Mouse (Mus musculus): ENCODE measurements around the gene Dlgap1. TPM values are rescaled to one million over a fixed set of nuclear protein-coding genes. Genes with fewer than 3 reads are reported as not detected.

The Dlgap1 gene
- polyA plus RNA-seq, 1 experiment from 2014 or later: 11.6 TPM

DNA sequence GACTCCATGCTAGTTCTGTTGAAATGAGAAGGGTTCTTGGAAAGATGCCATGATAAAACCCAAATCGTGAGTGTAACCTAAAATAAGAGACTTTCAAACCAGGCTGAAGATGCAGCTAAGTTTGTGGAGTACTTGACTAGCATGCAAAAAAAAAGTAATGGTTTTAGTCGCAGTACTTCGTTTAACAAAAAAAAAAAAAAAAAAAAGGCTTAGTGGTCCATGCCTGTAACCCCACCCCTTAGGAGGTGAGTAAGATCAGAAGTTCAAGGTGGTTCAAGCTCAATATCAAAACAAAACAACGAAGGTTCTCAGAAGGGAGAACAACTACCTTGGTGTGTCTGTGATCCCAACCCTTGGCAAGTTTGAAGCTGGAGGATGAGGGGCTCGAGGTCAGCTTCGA lies 782.8 kb downstream of the Dlgap1 start:
- 59% methylated on average over 6 of the region's 6 CpGs for WGBS
- no peaks in the 10 kb centered on the region for H3K27me3 ChIP-seq (replicated peaks; ENCODE audit: control insufficient read depth, insufficient read depth, low read length)
- no peak for DNase-seq (ENCODE audit: low spot score)
- H3K27ac ChIP-seq (ENCODE audit: low read depth, low read length): no peak overlapping the region
- H3K36me3 ChIP-seq (ENCODE audit: control insufficient read depth, insufficient read depth, low read length): no peaks in the 10 kb centered on the region
- H3K9ac ChIP-seq (ENCODE audit: low read length): peak overlapping the region; percentile 54; the same call in 1 of the 2 replicates
- H3K4me3 ChIP-seq (ENCODE audit: low read depth, low read length): peak overlapping the region; percentile 26; the same call in 1 of the 2 replicates
- H3K4me1 ChIP-seq (ENCODE audit: control insufficient read depth, insufficient read depth, low read length): peaks cover 21% of the 10 kb centered on the region
- H3K4me2 ChIP-seq (ENCODE audit: low read length): peak overlapping the region; percentile 47
- no peak for ATAC-seq
- H3K9me3 ChIP-seq (replicated peaks; ENCODE audit: control insufficient read depth, low read length): no peaks in the 10 kb centered on the region

DNA sequence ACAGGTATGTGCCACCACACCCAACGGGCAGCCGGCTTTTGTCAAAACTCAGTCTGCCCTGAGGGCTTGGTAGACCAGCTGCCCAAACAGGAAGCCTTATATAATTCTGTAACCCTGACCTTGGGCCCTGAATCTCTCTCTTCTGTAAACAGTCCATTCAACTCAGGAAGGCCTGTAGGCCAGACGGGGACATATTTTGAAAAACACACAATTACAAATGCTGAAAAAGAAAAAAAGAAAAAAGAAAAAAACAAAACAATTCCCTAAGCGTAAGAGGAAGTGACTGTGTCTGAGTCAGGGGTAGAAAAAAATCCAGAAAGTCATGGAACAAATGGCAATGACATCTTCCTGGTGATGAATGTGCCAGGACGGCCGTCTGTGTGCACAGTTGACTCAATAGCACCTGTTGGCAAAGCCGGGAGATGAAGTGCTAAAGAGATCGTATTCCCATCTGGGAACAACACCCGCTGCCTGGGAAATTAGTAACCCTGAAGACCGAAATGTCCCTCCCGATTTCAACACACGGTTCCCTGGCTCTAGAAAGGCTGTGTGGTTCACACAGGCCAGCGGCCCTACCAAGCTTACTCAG lies 784.7 kb downstream of the Dlgap1 start:
- Histone ChIP-seq H3K9me3 (replicated peaks; ENCODE audit: control insufficient read depth, low read length) (no peaks in the 10 kb centered on the region), H3K27me3 (replicated peaks; ENCODE audit: control insufficient read depth, insufficient read depth, low read length) (no peaks in the 10 kb centered on the region), H3K4me3 (ENCODE audit: low read depth, low read length) (no peak overlapping the region), H3K4me2 (ENCODE audit: low read length) (no peak overlapping the region), H3K4me1 (ENCODE audit: control insufficient read depth, insufficient read depth, low read length) (peaks cover 7% of the 10 kb centered on the region), H3K27ac (ENCODE audit: low read depth, low read length) (no peak overlapping the region), H3K36me3 (ENCODE audit: control insufficient read depth, insufficient read depth, low read length) (no peaks in the 10 kb centered on the region), H3K9ac (ENCODE audit: low read length) (no peak overlapping the region)
- 81% methylated on average over 13 of the region's 13 CpGs for WGBS
- no peak for ATAC-seq
- no peak for DNase-seq (ENCODE audit: low spot score)

DNA sequence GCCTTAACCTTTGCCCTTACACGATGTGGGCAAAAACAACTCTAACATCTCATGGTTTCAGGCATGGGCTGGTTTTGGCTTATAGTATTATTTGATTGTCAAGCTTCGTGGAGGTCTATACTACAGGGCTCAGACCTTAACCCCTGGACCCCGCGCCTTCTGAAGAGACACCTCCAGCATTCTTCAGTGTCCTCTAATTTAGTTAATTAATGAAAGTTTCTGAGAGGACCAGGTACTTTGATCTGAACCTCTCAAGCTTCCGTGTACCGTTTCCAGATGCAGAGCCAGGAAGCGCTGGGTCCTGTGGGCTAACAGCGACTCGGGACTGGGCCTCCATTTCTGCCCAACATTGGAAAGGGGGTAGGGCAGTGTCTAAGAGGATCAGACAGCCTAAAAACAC lies 785.2 kb downstream of the Dlgap1 start:
- H3K9ac ChIP-seq (ENCODE audit: low read length): no peak overlapping the region
- no peak overlapping the region for H3K27ac ChIP-seq (ENCODE audit: low read depth, low read length)
- WGBS: 84% methylated on average over 9 of the region's 9 CpGs
- H3K9me3 ChIP-seq (replicated peaks; ENCODE audit: control insufficient read depth, low read length): no peaks in the 10 kb centered on the region
- H3K4me3 ChIP-seq (ENCODE audit: low read depth, low read length): no peak overlapping the region
- H3K36me3 ChIP-seq (ENCODE audit: control insufficient read depth, insufficient read depth, low read length): no peaks in the 10 kb centered on the region
- H3K4me1 ChIP-seq (ENCODE audit: control insufficient read depth, insufficient read depth, low read length): peaks cover 7% of the 10 kb centered on the region
- DNase-seq (ENCODE audit: low spot score) (no peak), ATAC-seq (no peak)
- no peak overlapping the region for H3K4me2 ChIP-seq (ENCODE audit: low read length)
- no peaks in the 10 kb centered on the region for H3K27me3 ChIP-seq (replicated peaks; ENCODE audit: control insufficient read depth, insufficient read depth, low read length)

DNA sequence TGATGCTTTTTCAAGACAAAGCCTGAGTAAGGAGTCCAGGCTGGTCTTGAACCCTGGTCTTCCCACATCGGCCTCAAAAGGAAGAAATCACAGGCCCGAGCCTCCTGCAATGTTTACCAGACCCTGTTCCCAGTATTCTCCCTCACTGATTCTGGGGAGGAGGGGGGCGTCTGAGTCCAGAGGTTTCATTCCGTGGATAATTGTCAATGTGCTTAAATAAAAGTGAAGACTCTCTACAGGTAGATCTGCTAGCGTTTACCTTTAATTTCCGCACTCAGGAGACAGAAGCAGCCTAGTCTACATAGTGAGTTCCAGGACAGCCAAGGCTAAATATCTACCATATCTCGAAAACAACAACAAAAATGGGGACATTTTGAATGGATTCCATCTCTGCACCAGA lies 785.8 kb downstream of the Dlgap1 start:
- WGBS: 51% methylated on average over 7 of the region's 7 CpGs
- ATAC-seq (no peak), DNase-seq (ENCODE audit: low spot score) (no peak)
- H3K4me1 ChIP-seq (ENCODE audit: control insufficient read depth, insufficient read depth, low read length): peaks cover 7% of the 10 kb centered on the region
- no peak overlapping the region for H3K9ac ChIP-seq (ENCODE audit: low read length)
- no peaks in the 10 kb centered on the region for H3K9me3 ChIP-seq (replicated peaks; ENCODE audit: control insufficient read depth, low read length)
- no peaks in the 10 kb centered on the region for H3K27me3 ChIP-seq (replicated peaks; ENCODE audit: control insufficient read depth, insufficient read depth, low read length)
- H3K4me2 ChIP-seq (ENCODE audit: low read length): peak overlapping the region; percentile 57
- H3K27ac ChIP-seq (ENCODE audit: low read depth, low read length): no peak overlapping the region
- no peak overlapping the region for H3K4me3 ChIP-seq (ENCODE audit: low read depth, low read length)
- H3K36me3 ChIP-seq (ENCODE audit: control insufficient read depth, insufficient read depth, low read length): no peaks in the 10 kb centered on the region

DNA sequence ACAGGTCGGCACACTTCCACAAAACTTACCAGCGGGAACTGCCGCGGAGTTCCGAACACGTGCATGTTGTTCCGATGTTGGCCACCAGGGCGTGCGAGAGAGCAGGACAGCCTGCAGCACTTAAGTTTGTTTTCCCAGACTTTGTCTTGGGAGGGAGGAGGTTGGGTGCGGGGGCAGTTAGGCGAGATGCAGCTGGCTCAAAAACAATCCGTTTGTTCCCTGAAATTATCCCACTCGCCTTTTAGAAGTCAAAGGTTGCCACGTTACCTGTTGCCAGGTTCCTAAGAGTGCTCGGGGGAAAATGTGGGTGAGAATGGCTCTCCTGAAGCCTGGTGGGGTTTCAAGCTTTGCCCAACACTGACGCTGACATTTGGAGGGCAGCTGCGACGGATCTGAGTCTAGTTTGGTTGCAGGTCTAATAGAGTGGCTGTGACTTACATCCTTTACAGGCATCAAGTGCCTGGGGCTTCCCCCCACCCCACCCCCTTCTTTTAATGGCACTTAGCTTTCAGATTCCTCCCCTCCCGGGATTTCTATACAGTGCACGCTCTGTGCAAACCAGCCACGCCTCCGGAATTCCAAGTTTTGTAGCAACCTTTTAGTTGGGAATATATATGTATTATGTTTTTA lies 786.3 kb downstream of the Dlgap1 start:
- 0 out of 2 replicates have a peak overlapping the region, but pooled peaks have one; percentile 17 for H3K27ac ChIP-seq (ENCODE audit: low read depth, low read length)
- peak overlapping the region; percentile 23 for H3K4me3 ChIP-seq (ENCODE audit: low read depth, low read length)
- no peaks in the 10 kb centered on the region for H3K9me3 ChIP-seq (replicated peaks; ENCODE audit: control insufficient read depth, low read length)
- no peaks in the 10 kb centered on the region for H3K36me3 ChIP-seq (ENCODE audit: control insufficient read depth, insufficient read depth, low read length)
- no peaks in the 10 kb centered on the region for H3K27me3 ChIP-seq (replicated peaks; ENCODE audit: control insufficient read depth, insufficient read depth, low read length)
- H3K4me1 ChIP-seq (ENCODE audit: control insufficient read depth, insufficient read depth, low read length): peaks cover 7% of the 10 kb centered on the region
- peak; percentile 76 for ATAC-seq
- under 1% methylated on average over 22 of the region's 22 CpGs for WGBS
- peak overlapping the region; percentile 45 for H3K9ac ChIP-seq (ENCODE audit: low read length)
- H3K4me2 ChIP-seq (ENCODE audit: low read length): peak overlapping the region; percentile 57
- DNase-seq (ENCODE audit: low spot score): peak; percentile 87

DNA sequence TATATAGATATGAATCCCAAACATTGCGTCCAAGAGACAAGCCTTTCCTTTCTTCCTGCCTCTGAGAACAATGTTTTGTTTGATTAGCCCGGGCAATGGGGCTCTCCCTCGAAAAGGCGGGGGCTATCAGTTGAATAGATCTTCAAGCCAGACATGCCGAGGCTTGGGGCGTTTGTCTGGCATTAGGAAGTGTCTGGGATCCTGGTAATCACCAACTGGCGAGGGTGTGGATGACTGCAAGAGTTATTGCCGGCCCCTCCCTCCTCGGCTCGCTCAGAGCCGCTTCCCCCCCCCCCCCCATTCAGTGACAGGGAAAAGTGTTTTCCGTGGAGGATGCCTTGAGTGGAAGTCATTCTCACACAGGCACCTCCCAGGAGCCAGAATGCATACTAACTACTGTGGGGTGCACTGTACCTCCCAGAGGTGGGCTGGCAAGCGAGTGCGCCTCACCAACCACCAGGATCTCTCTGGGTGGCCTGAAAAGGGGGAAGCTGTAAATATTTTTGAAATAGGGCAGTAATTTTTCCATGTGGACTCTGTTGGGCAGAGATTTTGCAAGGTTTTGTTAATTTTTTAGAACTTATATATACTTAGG lies 786.9 kb downstream of the Dlgap1 start:
- Histone ChIP-seq H3K27me3 (replicated peaks; ENCODE audit: control insufficient read depth, insufficient read depth, low read length) (no peaks in the 10 kb centered on the region), H3K9ac (ENCODE audit: low read length) (peak overlapping the region; percentile 45), H3K9me3 (replicated peaks; ENCODE audit: control insufficient read depth, low read length) (no peaks in the 10 kb centered on the region), H3K4me1 (ENCODE audit: control insufficient read depth, insufficient read depth, low read length) (peaks cover 7% of the 10 kb centered on the region), H3K4me3 (ENCODE audit: low read depth, low read length) (peak overlapping the region; percentile 23), H3K27ac (ENCODE audit: low read depth, low read length) (no peak overlapping the region), H3K36me3 (ENCODE audit: control insufficient read depth, insufficient read depth, low read length) (no peaks in the 10 kb centered on the region), H3K4me2 (ENCODE audit: low read length) (peak overlapping the region; percentile 57)
- WGBS: 3% methylated on average over 12 of the region's 14 CpGs
- DNase-seq (ENCODE audit: low spot score): peak; percentile 51
- ATAC-seq: peak; percentile 54

DNA sequence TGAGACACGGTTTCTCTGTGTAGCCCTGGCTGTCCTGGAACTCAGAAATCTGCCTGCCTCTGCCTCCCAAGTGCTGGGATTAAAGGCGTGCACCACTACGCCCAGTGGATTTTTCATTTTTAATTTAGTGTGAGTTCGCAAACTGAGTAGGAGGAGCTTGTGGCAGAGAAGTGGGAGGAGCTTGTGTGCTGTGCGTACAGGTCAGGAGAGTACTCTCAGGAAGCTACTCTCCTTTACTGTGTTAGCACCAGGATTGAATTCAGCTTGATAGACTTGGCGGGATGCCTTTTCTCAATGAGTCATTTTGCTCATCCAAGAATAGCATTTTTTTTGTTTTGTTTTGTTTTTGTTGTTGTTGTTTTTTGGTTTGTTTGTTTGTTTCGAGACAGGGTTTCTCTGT lies 793.1 kb downstream of the Dlgap1 start:
- 93% methylated on average over 7 of the region's 7 CpGs for WGBS
- no peak overlapping the region for H3K9ac ChIP-seq (ENCODE audit: low read length)
- H3K4me1 ChIP-seq (ENCODE audit: control insufficient read depth, insufficient read depth, low read length): no peaks in the 10 kb centered on the region
- no peak overlapping the region for H3K27ac ChIP-seq (ENCODE audit: low read depth, low read length)
- DNase-seq (ENCODE audit: low spot score) (no peak), ATAC-seq (no peak)
- H3K4me3 ChIP-seq (ENCODE audit: low read depth, low read length): no peak overlapping the region
- H3K9me3 ChIP-seq (replicated peaks; ENCODE audit: control insufficient read depth, low read length): no peaks in the 10 kb centered on the region
- H3K36me3 ChIP-seq (ENCODE audit: control insufficient read depth, insufficient read depth, low read length): no peaks in the 10 kb centered on the region
- no peaks in the 10 kb centered on the region for H3K27me3 ChIP-seq (replicated peaks; ENCODE audit: control insufficient read depth, insufficient read depth, low read length)
- H3K4me2 ChIP-seq (ENCODE audit: low read length): no peak overlapping the region

DNA sequence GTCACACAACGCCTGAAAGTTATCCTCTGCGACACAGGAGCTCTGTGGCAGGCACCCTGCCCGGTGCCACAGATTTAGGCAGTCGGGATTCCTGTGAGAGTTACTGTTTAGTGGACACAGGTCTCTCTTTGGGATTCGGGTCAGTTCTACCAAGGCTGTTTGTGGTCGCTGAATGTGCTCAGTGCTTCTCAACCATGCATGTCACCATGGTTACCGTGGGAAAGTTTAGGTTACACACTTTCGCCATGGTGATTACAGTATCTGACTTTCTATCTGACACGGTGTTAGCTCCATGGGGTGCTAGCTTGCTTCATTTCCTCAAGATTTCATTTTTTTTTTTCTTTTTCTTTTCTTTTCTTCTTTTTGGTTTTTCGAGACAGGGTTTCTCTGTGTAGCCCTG lies 793.8 kb downstream of the Dlgap1 start:
- Histone ChIP-seq H3K27me3 (replicated peaks; ENCODE audit: control insufficient read depth, insufficient read depth, low read length) (no peaks in the 10 kb centered on the region), H3K36me3 (ENCODE audit: control insufficient read depth, insufficient read depth, low read length) (no peaks in the 10 kb centered on the region), H3K9ac (ENCODE audit: low read length) (no peak overlapping the region), H3K4me3 (ENCODE audit: low read depth, low read length) (no peak overlapping the region), H3K27ac (ENCODE audit: low read depth, low read length) (no peak overlapping the region), H3K4me1 (ENCODE audit: control insufficient read depth, insufficient read depth, low read length) (no peaks in the 10 kb centered on the region), H3K4me2 (ENCODE audit: low read length) (no peak overlapping the region), H3K9me3 (replicated peaks; ENCODE audit: control insufficient read depth, low read length) (no peaks in the 10 kb centered on the region)
- WGBS: 90% methylated on average over 10 of the region's 10 CpGs
- DNase-seq (ENCODE audit: low spot score) (no peak), ATAC-seq (no peak)

DNA sequence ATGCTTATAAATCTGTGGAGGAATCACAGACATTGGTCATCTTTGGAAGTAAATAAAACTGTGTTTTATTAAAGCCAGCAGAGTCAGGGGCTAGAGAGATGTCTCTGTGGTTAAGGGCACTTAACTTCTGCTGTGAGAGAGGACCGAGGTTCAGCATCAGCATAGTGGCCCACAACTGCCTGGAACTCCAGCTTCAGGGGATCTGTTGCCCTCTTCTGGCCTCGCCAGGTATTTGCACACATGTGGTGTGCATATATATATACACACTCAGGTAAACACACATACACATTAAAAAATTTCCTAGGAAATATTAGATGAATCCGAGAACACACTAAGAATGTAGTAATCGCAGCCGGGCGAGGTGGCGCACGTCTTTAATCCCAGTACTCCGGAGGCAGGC lies 796.5 kb downstream of the Dlgap1 start:
- H3K9ac ChIP-seq (ENCODE audit: low read length): no peak overlapping the region
- no peaks in the 10 kb centered on the region for H3K27me3 ChIP-seq (replicated peaks; ENCODE audit: control insufficient read depth, insufficient read depth, low read length)
- DNase-seq (ENCODE audit: low spot score): no peak
- H3K4me2 ChIP-seq (ENCODE audit: low read length): no peak overlapping the region
- 96% methylated on average over 9 of the region's 9 CpGs for WGBS
- ATAC-seq: no peak
- no peak overlapping the region for H3K4me3 ChIP-seq (ENCODE audit: low read depth, low read length)
- H3K36me3 ChIP-seq (ENCODE audit: control insufficient read depth, insufficient read depth, low read length): no peaks in the 10 kb centered on the region
- H3K4me1 ChIP-seq (ENCODE audit: control insufficient read depth, insufficient read depth, low read length): no peaks in the 10 kb centered on the region
- H3K27ac ChIP-seq (ENCODE audit: low read depth, low read length): no peak overlapping the region
- no peaks in the 10 kb centered on the region for H3K9me3 ChIP-seq (replicated peaks; ENCODE audit: control insufficient read depth, low read length)
